Mouse (Mus musculus) left cerebral cortex, postnatal 36 days (tissue): ENCODE measurements at regions not wholly inside any gene's neighbourhood (a gene's known extent, or its start where the extent isn't known, plus 50 kb on each side); places are given as distances from the start of the nearest gene placed in this dataset.
A peak's percentile ranks its signal among the peaks of the same experiment; 100 is the strongest.

Source experiments
- DNase-seq, 2 experiments: peaks; one replicate each; pipeline ENCODE4 v3.0.0; 2021 to 2022; ENCODE audit warnings: low spot score in 2 of 2, mixed read lengths in 1 of 2
- intact Hi-C: fragments of 180-260 bp; cut with DNase I; formaldehyde crosslinking; loops from one replicate; pipeline ENCODE4 v1.15.1; 2025

GRCm38 (mm10) chr5:85954526-85954925, 110.9 kb downstream of the Cenpc1 start:
- intact Hi-C loops, result no loop called here
- no peak for DNase-seq

GRCm38 (mm10) chr5:85936667-85937314, 128.6 kb downstream of the Cenpc1 start:
- peak; percentile 34 to 44 for DNase-seq
- intact Hi-C loops, result loop anchor here (2.0 to 10.0 kb wide), 2 partner anchors 350 to 1512 kb away; no protein-coding TSS in a partner anchor

- DNase-seq, result peak in 1 of 2 experiments; percentile 17
- intact Hi-C loops, result no loop called here
Measured at GRCm38 (mm10) chr5:85918288-85918687, 147.1 kb downstream of the Cenpc1 start.

GRCm38 (mm10) chr5:85915000-85915399, 150.4 kb downstream of the Cenpc1 start:
- intact Hi-C loops, result no loop called here
- DNase-seq, result no peak

- intact Hi-C loops, result no loop called here
- no peak for DNase-seq
Measured at GRCm38 (mm10) chr5:85896452-85896851, 168.9 kb downstream of the Cenpc1 start.

GRCm38 (mm10) chr5:85895814-85896213, 169.6 kb downstream of the Cenpc1 start:
- intact Hi-C loops, result no loop called here
- no peak for DNase-seq

GRCm38 (mm10) chr5:85870311-85870710, 195.1 kb downstream of the Cenpc1 start:
- intact Hi-C loops, result no loop called here
- no peak for DNase-seq

- DNase-seq, result no peak
- intact Hi-C loops, result no loop called here
Measured at GRCm38 (mm10) chr5:85832556-85832955, 232.8 kb downstream of the Cenpc1 start.

GRCm38 (mm10) chr5:85795531-85796197, 269.7 kb downstream of the Cenpc1 start:
- intact Hi-C loops, result no loop called here
- peak in 1 of 2 experiments; percentile 12 for DNase-seq

GRCm38 (mm10) chr5:85793148-85793547, 272.2 kb downstream of the Cenpc1 start:
- intact Hi-C loops, result no loop called here
- no peak for DNase-seq

GRCm38 (mm10) chr5:85780730-85781454, 284.5 kb downstream of the Cenpc1 start:
- intact Hi-C loops, result no loop called here

GRCm38 (mm10) chr5:85780017-85780416, 285.4 kb downstream of the Cenpc1 start:
- DNase-seq, result no peak
- intact Hi-C loops, result no loop called here

More at GRCm38 (mm10) chr5:85780730-85781454, 284.5 kb downstream of the Cenpc1 start:
- no peak for DNase-seq

GRCm38 (mm10) chr5:85779205-85779604, 286.2 kb downstream of the Cenpc1 start:
- no peak for DNase-seq
- intact Hi-C loops, result no loop called here

- intact Hi-C loops, result no loop called here
Measured at GRCm38 (mm10) chr5:85772660-85773059, 292.7 kb downstream of the Cenpc1 start.

GRCm38 (mm10) chr5:85772086-85772485, 293.3 kb downstream of the Cenpc1 start:
- intact Hi-C loops, result no loop called here
- no peak for DNase-seq

More at GRCm38 (mm10) chr5:85772660-85773059, 292.7 kb downstream of the Cenpc1 start:
- no peak for DNase-seq

- DNase-seq, result no peak
- intact Hi-C loops, result no loop called here
Measured at GRCm38 (mm10) chr5:85767157-85767556, 298.2 kb downstream of the Cenpc1 start.

GRCm38 (mm10) chr5:85756716-85757115, 308.7 kb downstream of the Cenpc1 start:
- no peak for DNase-seq
- intact Hi-C loops, result no loop called here

- peak in 1 of 2 experiments; percentile 8 for DNase-seq
- intact Hi-C loops, result no loop called here
Measured at GRCm38 (mm10) chr5:85754227-85754626, 311.2 kb downstream of the Cenpc1 start.

- DNase-seq, result no peak
- intact Hi-C loops, result no loop called here
Measured at GRCm38 (mm10) chr5:85753109-85753508, 312.3 kb downstream of the Cenpc1 start.

GRCm38 (mm10) chr5:85751649-85752048, 313.7 kb downstream of the Cenpc1 start:
- intact Hi-C loops, result no loop called here
- no peak for DNase-seq

- intact Hi-C loops, result no loop called here
- no peak for DNase-seq
Measured at GRCm38 (mm10) chr5:85750893-85751292, 314.5 kb downstream of the Cenpc1 start.
